8 mouse cellular contexts compared by ENCODE assay signal in the genomic region with DNA sequence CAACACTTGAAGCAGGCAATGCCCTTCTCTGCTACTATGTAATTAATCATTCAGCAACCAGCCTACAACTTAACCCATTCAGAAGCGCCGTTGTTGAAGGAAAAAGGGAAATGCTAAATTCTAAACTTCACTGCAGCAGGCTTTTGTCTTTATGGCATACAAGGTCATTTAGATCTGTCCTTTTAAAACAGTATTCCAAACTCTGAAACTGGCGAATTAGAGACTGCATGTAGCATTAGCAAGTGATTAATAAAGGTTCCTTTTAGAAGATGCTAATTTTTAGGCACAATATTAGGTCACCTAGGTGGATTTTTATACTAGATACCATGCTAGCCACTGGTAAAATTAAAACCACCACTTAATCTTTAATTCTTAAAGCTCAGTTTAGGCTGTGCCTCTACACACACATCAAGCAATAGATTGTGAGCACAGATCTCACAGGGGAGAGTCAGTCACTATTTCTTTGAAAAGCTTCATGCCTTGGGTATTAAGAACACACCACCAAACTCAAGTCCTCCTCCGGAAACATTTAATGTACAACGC. TPM values are rescaled to one million over a fixed set of nuclear protein-coding genes. Genes with fewer than 3 reads are reported as not detected.
DNase-seq lines count a peak whose midpoint lies in the region; ATAC-seq lines count a peak whose summit lies in the region.

No protein-coding gene starts in this region.

- WGBS in limb, embryonic 15.5 days, result 12% methylated on average over 5 of the region's 5 CpGs

- peak overlapping the region; percentile 53 for H3K4me2 ChIP-seq in limb, embryonic 15.5 days

- DNase-seq in cerebellum, adult 8-10 months, result peak; percentile 24
- no peak for DNase-seq in cerebellum, adult 9-10 months
- peak; percentile 19 for DNase-seq in thymus, postnatal 0 days (ENCODE audit: low spot score)
- DNase-seq in thymus, postnatal 14 days, result no peak
- DNase-seq in adrenal gland, postnatal 4 days (ENCODE audit: low spot score in 2 of 2), result no peak
- no peak for DNase-seq in left cerebral cortex, postnatal 4 days
- no peak for DNase-seq in spleen, postnatal 36 days (ENCODE audit: low spot score in 2 of 2)

- peak overlapping the region; percentile 60 for H3K9ac ChIP-seq in limb, embryonic 15.5 days

- H3K36me3 ChIP-seq in limb, embryonic 15.5 days, result peaks cover 16% of the 10 kb centered on the region; the same call in 1 of the 2 replicates

- no peak for ATAC-seq in limb, embryonic 15.5 days (ENCODE audit: insufficient number of reproducible peaks, low FRiP score, low TSS enrichment, low read depth)

- H3K4me1 ChIP-seq in limb, embryonic 15.5 days, result peaks cover 16% of the 10 kb centered on the region

- H3K9me3 ChIP-seq in limb, embryonic 15.5 days, result no peaks in the 10 kb centered on the region

- intact Hi-C loops in left cerebral cortex, postnatal 4 days (cut with DNase I), result no loop called here

- peak overlapping the region; percentile 98 for H3K27ac ChIP-seq in limb, embryonic 15.5 days

- peak overlapping the region; percentile 77 for H3K4me3 ChIP-seq in limb, embryonic 15.5 days

- H3K27me3 ChIP-seq in limb, embryonic 15.5 days, result no peaks in the 10 kb centered on the region

RNA-seq across cellular contexts. Expression of a gene that starts 2.7 kb away (rescaled TPM):
- polyA plus RNA-seq in thymus, postnatal 0 days (2015; fragmentation: Nextera tagmentation; extraction: Ambion mirVana), result 31.0 and 36.6 TPM in 2 replicates
- 30.2 and 37.6 TPM in 2 replicates for polyA plus RNA-seq in limb, embryonic 15.5 days (2015; fragmentation: Nextera tagmentation; extraction: Ambion mirVana)
- total RNA-seq in adrenal gland, postnatal 4 days (2021), result 10 to 100 TPM; 46.8 to 48.2 TPM
- 10 to 100 TPM; 62.1 to 64.0 TPM for total RNA-seq in left cerebral cortex, postnatal 4 days (2021)

Comparison
In these comparisons a context has a peak if more than half of its experiments do, and no peak if none do; other contexts are left out.
1. DNase-seq: peak in cerebellum, adult 8-10 months (single experiment) and thymus, postnatal 0 days (single experiment); none in cerebellum, adult 9-10 months (single experiment), thymus, postnatal 14 days (single experiment), adrenal gland, postnatal 4 days (0 of 2), left cerebral cortex, postnatal 4 days (single experiment) and spleen, postnatal 36 days (0 of 2).